Mouse (Mus musculus) liver, postnatal 0 days (tissue): Measurements from ENCODE around the gene Nup107. TPM values are rescaled to one million over a fixed set of nuclear protein-coding genes. Genes with fewer than 3 reads are reported as not detected.

Source experiments
- ATAC-seq: fragments of 200-750 bp; cut with Nextera tagmentation; 2 replicates; pipeline ENCODE4 v1.8.0; 2017; ENCODE audit warnings: mild to moderate bottlenecking, moderate library complexity
- DNase-seq: peaks from one replicate; pipeline ENCODE4 v3.0.0-alpha.2; 2016
- H3K27ac ChIP-seq: fragments of 300-500 bp; sonication (generic); 2 replicates; pipeline ENCODE4 v1.5.1; 2014; ENCODE audit warnings: antibody characterized with exemption, moderate library complexity, mild to moderate bottlenecking, low read depth
- H3K27me3 ChIP-seq: fragments of 300-500 bp; sonication (generic); 2 replicates; pipeline ENCODE4 v1.6.1; 2014; ENCODE audit warnings: low read length, control low read depth, mixed read lengths; ENCODE audit not compliant: insufficient read depth
- H3K36me3 ChIP-seq: fragments of 300-500 bp; sonication (generic); replicated peaks from 2 replicates; pipeline ENCODE4 v1.6.1; 2014; ENCODE audit warnings: mild to moderate bottlenecking, control low read depth, low read length, moderate library complexity, mixed read lengths; ENCODE audit not compliant: insufficient read depth
- H3K4me1 ChIP-seq: fragments of 300-500 bp; sonication (generic); 2 replicates; pipeline ENCODE4 v1.6.1; 2014; ENCODE audit warnings: antibody characterized with exemption, mild to moderate bottlenecking, control low read depth; ENCODE audit not compliant: insufficient read depth
- H3K4me2 ChIP-seq: fragments of 300-500 bp; sonication (generic); 2 replicates; pipeline ENCODE4 v1.6.1; 2014; ENCODE audit warnings: low read depth, mild to moderate bottlenecking, low read length, moderate library complexity, mixed read lengths
- H3K4me3 ChIP-seq: fragments of 300-500 bp; sonication (generic); 2 replicates; pipeline ENCODE4 v1.5.1; 2014; ENCODE audit warnings: low read depth, low read length
- H3K9ac ChIP-seq: fragments of 300-500 bp; sonication (generic); replicated peaks from 2 replicates; pipeline ENCODE4 v1.6.1; 2014; ENCODE audit warnings: mild to moderate bottlenecking, moderate library complexity
- H3K9me3 ChIP-seq: fragments of 300-500 bp; sonication (generic); 2 replicates; pipeline ENCODE4 v1.6.1; 2016; ENCODE audit warnings: mild to moderate bottlenecking, control low read depth, low read length, mixed read lengths
- CTCF ChIP-seq: sonication (generic); IDR thresholded peaks from 2 replicates; pipeline ENCODE4 v1.5.1; 2016; ENCODE audit warnings: antibody characterized with exemption, low read depth
- EP300 ChIP-seq: IDR thresholded peaks from 2 replicates; pipeline ENCODE4 v1.6.1; 2016; ENCODE audit warnings: antibody characterized with exemption, low read depth, mild to moderate bottlenecking
- WGBS: fragments of 180-500 bp; shearing (Covaris S2); extraction: QIAGEN DNeasy Blood & Tissue Kit; methylation state at CpG from one replicate; pipeline ENCODE4 v1.1.7; 2014; ENCODE audit not compliant: insufficient replicate concordance; 5-methylcytosine and 5-hydroxymethylcytosine counted together
- polyA plus RNA-seq: library from polyadenylated mRNA; unstranded; fragments of >200 nt; fragmentation: Nextera tagmentation; extraction: Ambion mirVana; gene quantifications from 2 replicates; pipeline ENCODE4 v1.2.1, GENCODE M21; 2015

Nup107 gene
- polyA plus RNA-seq, 1 experiment from 2014 or later = 15.0 TPM

DNA sequence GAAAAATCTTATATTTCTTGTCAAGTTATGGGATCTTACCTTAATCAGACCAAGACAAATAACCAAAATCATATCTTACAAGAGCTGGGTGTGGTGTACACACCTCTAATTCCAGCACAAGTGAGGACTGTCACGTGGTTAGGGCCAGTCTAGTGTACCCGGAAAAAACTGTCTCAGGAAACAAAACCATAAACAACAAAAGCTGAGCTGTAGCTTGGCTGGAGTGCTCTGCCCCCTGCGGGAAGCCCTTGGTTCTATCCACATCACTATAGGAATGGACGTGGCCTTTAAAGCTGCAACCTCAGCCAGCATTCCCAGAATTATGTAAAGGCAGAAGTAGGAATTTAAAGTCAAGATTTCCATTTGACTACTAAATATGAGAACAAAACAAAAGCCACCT lies 31.6 kb upstream of the Nup107 start:
- peaks cover 21% of the 10 kb centered on the region; the same call in 1 of the 2 replicates for H3K4me1 ChIP-seq
- ATAC-seq = no peak
- H3K27ac ChIP-seq = no peak overlapping the region
- H3K4me3 ChIP-seq = no peak overlapping the region
- no peak for DNase-seq
- no peaks in the 10 kb centered on the region for H3K27me3 ChIP-seq
- 65% methylated on average over 4 of the region's 4 CpGs for WGBS
- H3K9ac ChIP-seq = no peak overlapping the region
- no peaks in the 10 kb centered on the region for H3K9me3 ChIP-seq
- H3K36me3 ChIP-seq = peaks cover 39% of the 10 kb centered on the region
- peak; percentile 21; the same call in 1 of the 2 replicates for TF ChIP-seq CTCF
- no peak for TF ChIP-seq EP300
- no peak overlapping the region for H3K4me2 ChIP-seq

DNA sequence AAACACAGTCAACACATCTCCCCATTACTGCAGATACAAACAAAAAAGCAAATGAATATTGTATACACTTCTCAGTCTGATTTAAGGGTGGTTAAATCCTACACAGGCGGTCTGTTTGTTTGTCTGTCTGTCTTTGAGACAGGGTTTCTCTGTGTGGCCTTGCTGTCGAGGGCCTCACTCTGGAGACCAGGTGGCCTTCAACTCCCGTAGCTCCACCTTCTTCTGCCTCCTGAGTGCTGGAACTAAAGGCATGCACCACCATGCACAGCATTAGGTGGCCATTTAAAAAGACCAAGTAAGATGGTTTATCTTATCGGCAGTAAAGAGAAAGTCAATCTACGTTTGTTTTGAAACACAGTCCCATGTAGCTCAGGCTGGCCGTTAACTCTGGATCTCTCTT lies 30.8 kb upstream of the Nup107 start:
- peaks cover 16% of the 10 kb centered on the region; the same call in 1 of the 2 replicates for H3K4me1 ChIP-seq

DNA sequence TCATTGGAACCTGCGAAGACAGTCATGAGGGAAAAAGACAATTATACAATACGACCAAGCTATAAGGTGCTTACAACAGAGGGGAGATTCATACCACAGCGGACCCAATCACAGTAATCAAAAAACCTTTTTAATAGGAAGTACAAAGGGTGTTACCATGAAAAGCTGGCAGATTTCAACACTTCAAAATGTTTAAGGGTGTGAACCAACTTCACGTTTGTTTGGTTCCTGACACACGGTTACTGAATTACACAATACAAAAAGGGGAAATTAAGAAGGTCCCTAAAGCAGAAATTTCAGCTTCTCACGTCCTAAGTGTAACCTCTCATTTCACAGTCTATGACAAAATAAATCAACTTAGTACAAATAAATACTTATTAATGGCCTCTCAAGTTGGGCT lies 26.1 kb upstream of the Nup107 start:
- no peak overlapping the region for H3K27ac ChIP-seq
- ATAC-seq = peak; percentile 19; the same call in 1 of the 2 replicates
- peaks cover 76% of the 10 kb centered on the region for H3K36me3 ChIP-seq
- no peak overlapping the region for H3K4me3 ChIP-seq
- no peak overlapping the region for H3K9ac ChIP-seq
- no peaks in the 10 kb centered on the region for H3K9me3 ChIP-seq
- H3K4me1 ChIP-seq = no peaks in the 10 kb centered on the region
- H3K27me3 ChIP-seq = no peaks in the 10 kb centered on the region
- no peak for DNase-seq
- TF ChIP-seq CTCF = no peak
- no peak for TF ChIP-seq EP300
- 78% methylated on average over 6 of the region's 6 CpGs for WGBS
- no peak overlapping the region for H3K4me2 ChIP-seq

More for the DNA sequence above, 30.8 kb upstream of the Nup107 start:
- H3K4me2 ChIP-seq = no peak overlapping the region
- no peak overlapping the region for H3K27ac ChIP-seq
- DNase-seq = no peak
- no peak overlapping the region for H3K9ac ChIP-seq
- no peaks in the 10 kb centered on the region for H3K27me3 ChIP-seq
- WGBS = 82% methylated on average over 6 of the region's 6 CpGs
- no peak overlapping the region for H3K4me3 ChIP-seq
- peaks cover 45% of the 10 kb centered on the region for H3K36me3 ChIP-seq
- no peaks in the 10 kb centered on the region for H3K9me3 ChIP-seq
- no peak for TF ChIP-seq EP300
- TF ChIP-seq CTCF = no peak
- ATAC-seq = no peak

DNA sequence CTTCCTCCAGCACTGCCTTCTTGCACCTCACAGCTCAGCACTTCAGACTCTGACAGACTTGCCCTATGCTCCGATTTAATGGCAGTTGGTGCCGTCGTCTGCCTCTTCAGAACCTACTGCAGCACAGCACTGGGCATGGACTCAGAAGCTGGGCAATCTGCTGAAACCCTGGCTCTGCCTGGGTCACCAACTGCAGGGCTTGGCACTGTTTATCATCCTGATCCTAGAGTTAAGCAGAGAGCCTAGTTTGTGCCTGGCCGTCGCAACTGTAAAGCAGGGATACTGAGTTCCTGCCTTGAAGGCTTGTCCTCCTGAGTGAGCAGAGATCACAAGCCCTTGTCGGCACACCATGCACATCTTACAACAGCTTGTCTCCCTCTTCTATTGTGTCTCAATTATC lies 24.2 kb upstream of the Nup107 start:
- WGBS = 96% methylated on average over 6 of the region's 6 CpGs
- ATAC-seq = no peak

DNA sequence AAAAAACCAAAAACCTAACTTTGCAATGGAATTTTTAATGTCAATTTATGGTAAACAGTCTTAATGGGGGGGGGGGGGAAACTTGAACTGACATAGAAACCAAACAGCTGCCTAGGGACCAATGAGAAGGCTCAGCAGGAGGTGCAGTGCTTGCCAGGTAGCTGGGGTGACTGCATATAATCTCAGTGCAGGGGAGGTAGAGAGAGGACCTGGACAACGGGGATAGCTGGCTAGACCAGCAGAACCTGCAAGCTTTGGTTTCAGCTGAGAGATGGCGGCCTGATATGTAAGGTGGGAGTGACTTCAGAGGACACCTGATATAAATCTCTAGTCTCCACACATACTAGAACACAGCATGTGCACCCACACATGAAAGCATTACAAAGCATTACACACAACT lies 20.0 kb upstream of the Nup107 start:
- H3K4me2 ChIP-seq = no peak overlapping the region
- peaks cover 36% of the 10 kb centered on the region for H3K36me3 ChIP-seq
- no peaks in the 10 kb centered on the region for H3K27me3 ChIP-seq
- H3K9ac ChIP-seq = no peak overlapping the region
- H3K4me1 ChIP-seq = no peaks in the 10 kb centered on the region
- no peaks in the 10 kb centered on the region for H3K9me3 ChIP-seq
- ATAC-seq (no peak), DNase-seq (no peak)
- 85% methylated on average over 2 of the region's 2 CpGs for WGBS
- TF ChIP-seq EP300 (no peak), CTCF (no peak)
- no peak overlapping the region for H3K27ac ChIP-seq
- H3K4me3 ChIP-seq = no peak overlapping the region

More for the DNA sequence above, 24.2 kb upstream of the Nup107 start:
- Histone ChIP-seq H3K36me3 (peaks cover 75% of the 10 kb centered on the region), H3K4me2 (no peak overlapping the region), H3K9ac (no peak overlapping the region), H3K27ac (no peak overlapping the region), H3K9me3 (no peaks in the 10 kb centered on the region), H3K27me3 (no peaks in the 10 kb centered on the region), H3K4me1 (no peaks in the 10 kb centered on the region), H3K4me3 (no peak overlapping the region)
- DNase-seq = no peak
- no peak for TF ChIP-seq CTCF
- no peak for TF ChIP-seq EP300

DNA sequence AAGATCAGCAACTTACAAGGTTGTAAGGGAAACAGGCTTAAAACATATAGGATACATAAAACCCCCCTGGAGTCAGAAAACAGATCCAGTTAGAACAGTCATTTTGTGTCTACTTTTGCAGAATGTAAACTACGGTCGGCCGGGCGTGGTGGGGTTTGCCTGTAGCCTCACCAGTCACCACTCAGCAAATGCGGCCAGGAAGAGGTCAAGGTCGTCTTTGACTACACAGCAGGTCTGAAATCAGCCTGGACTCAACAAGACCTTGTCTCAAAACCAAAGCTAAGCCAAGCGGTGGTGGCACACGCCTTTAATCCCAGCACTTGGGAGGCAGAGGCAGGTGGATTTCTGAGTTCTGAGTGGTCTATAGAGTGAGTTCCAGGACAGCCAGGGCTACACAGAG lies 19.1 kb upstream of the Nup107 start:
- Histone ChIP-seq H3K27ac (no peak overlapping the region), H3K27me3 (no peaks in the 10 kb centered on the region), H3K4me1 (no peaks in the 10 kb centered on the region), H3K4me2 (no peak overlapping the region), H3K9me3 (no peaks in the 10 kb centered on the region), H3K4me3 (no peak overlapping the region), H3K9ac (no peak overlapping the region), H3K36me3 (peaks cover 29% of the 10 kb centered on the region)
- DNase-seq = no peak
- no peak for ATAC-seq
- TF ChIP-seq EP300 = no peak
- TF ChIP-seq CTCF = no peak
- whole genome bisulfite sequencing = 66% methylated on average over 8 of the region's 8 CpGs

DNA sequence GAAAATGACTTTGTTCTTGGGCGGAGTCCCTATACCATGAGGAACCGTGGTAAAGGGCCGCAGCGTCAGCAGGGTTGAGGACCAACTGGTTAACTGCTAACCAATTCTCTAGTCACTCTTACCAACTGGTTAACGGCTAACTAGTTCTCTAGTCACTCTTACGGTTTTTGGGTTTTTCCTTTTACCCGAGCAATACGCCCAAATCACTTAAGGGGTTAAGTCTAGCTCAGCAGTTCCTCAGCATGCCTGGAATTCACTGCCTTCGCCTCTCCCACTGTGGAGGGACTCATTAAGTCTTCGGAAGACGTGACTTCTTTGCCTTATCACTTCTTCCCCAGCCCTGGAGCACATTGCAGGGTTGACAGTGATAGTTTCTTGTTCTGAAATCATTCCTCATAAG lies 18.0 kb upstream of the Nup107 start:
- ATAC-seq = no peak
- WGBS = 76% methylated on average over 11 of the region's 11 CpGs
- no peaks in the 10 kb centered on the region for H3K4me1 ChIP-seq
- no peak for TF ChIP-seq CTCF
- TF ChIP-seq EP300 = no peak
- peaks cover 20% of the 10 kb centered on the region for H3K36me3 ChIP-seq
- no peak overlapping the region for H3K4me3 ChIP-seq
- no peak overlapping the region for H3K9ac ChIP-seq
- H3K4me2 ChIP-seq = no peak overlapping the region
- no peak overlapping the region for H3K27ac ChIP-seq
- no peaks in the 10 kb centered on the region for H3K9me3 ChIP-seq
- no peak for DNase-seq
- H3K27me3 ChIP-seq = no peaks in the 10 kb centered on the region
